Mouse (Mus musculus): ENCODE results near the gene 4930438A08Rik. TPM values are rescaled to one million over a fixed set of nuclear protein-coding genes. Genes with fewer than 3 reads are reported as not detected.
A peak's percentile ranks its signal among the peaks of the same experiment; 100 is the strongest.

The 4930438A08Rik gene
- polyA plus RNA-seq, 1 experiment, result 0.75 TPM

GRCm38 (mm10) chr11:58323570-58324340, 49.2 kb downstream of the 4930438A08Rik start:
- Histone ChIP-seq H3K4me3 (ENCODE audit: control insufficient read depth, low read depth, low read length) (peak overlapping the region; percentile 94), H3K27me3 (ENCODE audit: control insufficient read depth, insufficient read depth, low read length) (no peaks in the 10 kb centered on the region), H3K4me1 (ENCODE audit: control insufficient read depth, insufficient read depth, low read length) (peaks cover 3% of the 10 kb centered on the region), H3K27ac (ENCODE audit: control insufficient read depth, insufficient read depth, low read depth, low read length) (peak overlapping the region; percentile 84), H3K36me3 (ENCODE audit: control insufficient read depth, insufficient read depth, low read length) (no peaks in the 10 kb centered on the region)
- TF ChIP-seq POLR2A (IDR thresholded peaks at IDR 0.05; ENCODE audit: control insufficient read depth, low read depth, low read length) (no peak), CTCF (IDR thresholded peaks at IDR 0.05; ENCODE audit: control insufficient read depth, insufficient read depth, insufficient replicate concordance, low read depth, low read length) (no peak)

- peaks cover 7% of the 10 kb centered on the region for H3K4me1 ChIP-seq (ENCODE audit: control insufficient read depth, insufficient read depth, low read length)
- no peaks in the 10 kb centered on the region for H3K27me3 ChIP-seq (ENCODE audit: control insufficient read depth, insufficient read depth, low read length)
- H3K4me3 ChIP-seq (ENCODE audit: control insufficient read depth, low read depth, low read length), result no peak overlapping the region
- no peaks in the 10 kb centered on the region for H3K36me3 ChIP-seq (ENCODE audit: control insufficient read depth, insufficient read depth, low read length)
- H3K27ac ChIP-seq (ENCODE audit: control insufficient read depth, insufficient read depth, low read depth, low read length), result no peak overlapping the region
- no peak for TF ChIP-seq CTCF (IDR thresholded peaks at IDR 0.05; ENCODE audit: control insufficient read depth, insufficient read depth, insufficient replicate concordance, low read depth, low read length)
- no peak for TF ChIP-seq POLR2A (IDR thresholded peaks at IDR 0.05; ENCODE audit: control insufficient read depth, low read depth, low read length)
These were observed 50.1 kb downstream of the 4930438A08Rik start for GRCm38 (mm10) chr11:58324614-58325229.

DNA sequence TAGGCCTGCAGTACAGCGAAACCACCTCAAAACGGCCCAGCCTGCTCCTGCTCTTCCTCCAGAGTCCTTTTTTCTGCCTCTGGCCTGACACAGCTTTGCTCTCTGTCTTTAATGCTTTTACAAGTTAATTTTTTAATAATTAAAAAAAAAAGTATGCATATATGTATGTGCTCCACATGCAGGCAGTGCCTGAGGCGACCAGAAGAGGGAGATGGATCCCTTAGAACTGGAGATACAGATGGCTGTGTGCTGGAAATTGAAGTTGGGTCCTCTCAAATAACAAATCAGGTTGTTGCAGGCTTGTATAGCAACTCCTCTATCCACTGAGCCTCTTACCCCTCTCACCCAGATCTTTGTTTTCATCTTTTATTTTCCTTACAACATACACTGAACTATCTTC, 52.2 kb downstream of the 4930438A08Rik start:
- no peak overlapping the region for H3K4me3 ChIP-seq (ENCODE audit: control insufficient read depth, low read depth, low read length)

DNA sequence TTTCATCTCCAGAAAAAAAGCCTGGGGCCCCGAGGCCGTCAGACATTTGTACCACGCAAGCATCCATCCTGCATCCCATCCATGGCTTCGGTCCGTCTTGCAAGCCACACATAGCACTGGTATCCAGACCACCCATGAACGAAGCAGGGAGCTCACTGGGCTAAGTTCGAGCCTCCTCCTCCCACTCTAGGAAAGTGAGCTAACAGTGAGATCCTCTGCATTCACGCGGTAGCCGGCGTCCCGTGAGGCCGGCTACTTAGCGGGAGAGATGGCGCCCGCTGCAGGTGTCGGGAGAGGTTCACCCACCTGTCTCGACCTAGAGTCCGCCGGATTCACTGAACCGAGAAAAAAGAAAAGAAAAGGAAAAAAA, 55.3 kb downstream of the 4930438A08Rik start:
- Histone ChIP-seq H3K27ac (ENCODE audit: control insufficient read depth, insufficient read depth, low read depth, low read length) (peak overlapping the region; percentile 85), H3K27me3 (ENCODE audit: control insufficient read depth, insufficient read depth, low read length) (no peaks in the 10 kb centered on the region), H3K4me1 (ENCODE audit: control insufficient read depth, insufficient read depth, low read length) (peaks cover 18% of the 10 kb centered on the region), H3K4me3 (ENCODE audit: control insufficient read depth, low read depth, low read length) (peak overlapping the region; percentile 94), H3K36me3 (ENCODE audit: control insufficient read depth, insufficient read depth, low read length) (no peaks in the 10 kb centered on the region; the same call in 1 of the 2 replicates)
- no peak for TF ChIP-seq CTCF (IDR thresholded peaks at IDR 0.05; ENCODE audit: control insufficient read depth, insufficient read depth, insufficient replicate concordance, low read depth, low read length)
- no peak for TF ChIP-seq POLR2A (IDR thresholded peaks at IDR 0.05; ENCODE audit: control insufficient read depth, low read depth, low read length)

More for the DNA sequence above, 52.2 kb downstream of the 4930438A08Rik start:
- H3K27ac ChIP-seq (ENCODE audit: control insufficient read depth, insufficient read depth, low read depth, low read length), result no peak overlapping the region
- no peaks in the 10 kb centered on the region for H3K27me3 ChIP-seq (ENCODE audit: control insufficient read depth, insufficient read depth, low read length)
- TF ChIP-seq CTCF (IDR thresholded peaks at IDR 0.05; ENCODE audit: control insufficient read depth, insufficient read depth, insufficient replicate concordance, low read depth, low read length) (no peak), POLR2A (IDR thresholded peaks at IDR 0.05; ENCODE audit: control insufficient read depth, low read depth, low read length) (no peak)
- H3K4me1 ChIP-seq (ENCODE audit: control insufficient read depth, insufficient read depth, low read length), result peaks cover 17% of the 10 kb centered on the region
- H3K36me3 ChIP-seq (ENCODE audit: control insufficient read depth, insufficient read depth, low read length), result no peaks in the 10 kb centered on the region

GRCm38 (mm10) chr11:58330276-58331148, 55.9 kb downstream of the 4930438A08Rik start, which contains the start of the genes Zfp672 and Sh3bp5l:
Gene Zfp672 (minus strand): TSS chr11:58330339.
Gene Sh3bp5l (plus strand): TSS chr11:58330724.
- Histone ChIP-seq H3K4me1 (ENCODE audit: control insufficient read depth, insufficient read depth, low read length) (peaks cover 18% of the 10 kb centered on the region), H3K4me3 (ENCODE audit: control insufficient read depth, low read depth, low read length) (peak within 1 kb of the TSS; percentile 94), H3K27ac (ENCODE audit: control insufficient read depth, insufficient read depth, low read depth, low read length) (peak within 1 kb of the TSS; percentile 85), H3K27me3 (ENCODE audit: control insufficient read depth, insufficient read depth, low read length) (no peaks in the 10 kb centered on the region), H3K36me3 (ENCODE audit: control insufficient read depth, insufficient read depth, low read length) (no peaks in the 10 kb centered on the region; the same call in 1 of the 2 replicates)
- TF ChIP-seq POLR2A (IDR thresholded peaks at IDR 0.05; ENCODE audit: control insufficient read depth, low read depth, low read length) (no peak; the same call in none of the 2 replicates), CTCF (IDR thresholded peaks at IDR 0.05; ENCODE audit: control insufficient read depth, insufficient read depth, insufficient replicate concordance, low read depth, low read length) (no peak)

GRCm38 (mm10) chr11:58331149-58331495, 56.5 kb downstream of the 4930438A08Rik start:
- H3K27me3 ChIP-seq (ENCODE audit: control insufficient read depth, insufficient read depth, low read length), result no peaks in the 10 kb centered on the region
- H3K4me1 ChIP-seq (ENCODE audit: control insufficient read depth, insufficient read depth, low read length), result peaks cover 18% of the 10 kb centered on the region
- no peak for TF ChIP-seq POLR2A (IDR thresholded peaks at IDR 0.05; ENCODE audit: control insufficient read depth, low read depth, low read length)
- TF ChIP-seq CTCF (IDR thresholded peaks at IDR 0.05; ENCODE audit: control insufficient read depth, insufficient read depth, insufficient replicate concordance, low read depth, low read length), result no peak
- H3K36me3 ChIP-seq (ENCODE audit: control insufficient read depth, insufficient read depth, low read length), result no peaks in the 10 kb centered on the region; the same call in 1 of the 2 replicates
- no peak overlapping the region; the same call in 1 of the 2 replicates for H3K27ac ChIP-seq (ENCODE audit: control insufficient read depth, insufficient read depth, low read depth, low read length)
- H3K4me3 ChIP-seq (ENCODE audit: control insufficient read depth, low read depth, low read length), result peak overlapping the region; percentile 94

All from testis, adult 2 months (tissue).